Comparison of ENCODE assay signal across 10 mouse cellular contexts in the genomic region with DNA sequence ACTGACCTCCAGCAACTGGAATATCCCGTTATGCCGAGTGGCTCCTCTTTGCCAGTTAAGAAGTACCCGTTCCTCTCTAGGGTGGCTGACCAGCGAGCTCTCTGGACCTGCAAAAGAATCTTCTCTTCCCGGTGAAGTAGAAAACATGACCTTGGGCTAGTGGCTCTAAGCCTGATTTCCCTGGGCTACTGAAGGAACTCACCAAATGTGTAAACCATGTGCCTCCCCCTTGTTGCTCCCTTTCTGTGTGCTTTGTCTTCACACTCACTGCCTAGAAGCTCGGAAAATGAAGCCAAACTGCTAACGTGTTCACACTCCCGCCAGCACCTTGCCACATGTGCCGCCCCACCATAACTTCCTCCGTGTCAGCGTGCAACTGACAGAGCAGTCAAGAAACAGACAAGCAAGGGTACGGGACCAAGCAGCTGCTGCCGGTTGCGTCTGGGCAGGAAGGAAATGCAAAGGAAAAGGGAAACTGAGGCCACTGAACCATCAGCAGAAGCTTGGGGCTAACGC. TPM values are rescaled to one million over a fixed set of nuclear protein-coding genes. Genes with fewer than 3 reads are reported as not detected.
DNase-seq lines count a peak whose midpoint lies in the region; ATAC-seq and TF ChIP-seq lines count a peak whose summit lies in the region.
"Had no signal": no experiment of that assay in that cellular context is flagged by ENCODE, and none has a peak within 500 bp of the region (broad histone marks: within the 10 kb centered on the region; RNA-seq: fewer than 3 reads in every experiment).

No protein-coding gene starts in this region.

- no peak for DNase-seq in forebrain, embryonic 14.5 days (ENCODE audit: low spot score)
- DNase-seq in midbrain, embryonic 10.5 days (ENCODE audit: low spot score) = no peak
- peak; percentile 7 for DNase-seq in induced T-regulatory cell, adult 2 months (ENCODE audit: low read depth)
- peak; percentile 14 for DNase-seq in splenic B cell, adult 2 months (ENCODE audit: low read depth, low spot score)
- DNase-seq in retina, embryonic 14.5 days (ENCODE audit: low spot score) = no peak

- WGBS in forebrain, embryonic 15.5 days = 66% methylated on average over 15 of the region's 15 CpGs
- WGBS in forebrain, embryonic 14.5 days = 65% methylated on average over 15 of the region's 15 CpGs
- WGBS in midbrain, embryonic 13.5 days = 73% methylated on average over 15 of the region's 15 CpGs
- WGBS in midbrain, embryonic 10.5 days = 68% methylated on average over 15 of the region's 15 CpGs
- WGBS in intestine, postnatal 0 days = 66% methylated on average over 15 of the region's 15 CpGs

- H3K4me2 ChIP-seq in forebrain, embryonic 15.5 days (replicated peaks) = no peak overlapping the region
- no peak overlapping the region for H3K4me2 ChIP-seq in forebrain, embryonic 14.5 days (ENCODE audit: low read length)
- no peak overlapping the region for H3K4me2 ChIP-seq in midbrain, embryonic 13.5 days (replicated peaks)
- no peak overlapping the region for H3K4me2 ChIP-seq in intestine, postnatal 0 days (replicated peaks; ENCODE audit: low read depth)
- H3K4me2 ChIP-seq: heart, embryonic 15.5 days had no signal

- H3K27ac ChIP-seq in forebrain, embryonic 15.5 days (replicated peaks) = no peak overlapping the region
- no peak overlapping the region for H3K27ac ChIP-seq in forebrain, embryonic 14.5 days (ENCODE audit: low read depth, low read length)
- no peak overlapping the region for H3K27ac ChIP-seq in midbrain, embryonic 13.5 days
- no peak overlapping the region for H3K27ac ChIP-seq in midbrain, embryonic 10.5 days (replicated peaks)
- H3K27ac ChIP-seq in intestine, postnatal 0 days (ENCODE audit: low read depth, low read length) = no peak overlapping the region
- H3K27ac ChIP-seq: heart, embryonic 15.5 days; layer of hippocampus, adult 2 months had no signal

- no peak overlapping the region for H3K4me3 ChIP-seq in forebrain, embryonic 15.5 days
- H3K4me3 ChIP-seq in forebrain, embryonic 14.5 days (ENCODE audit: low read depth, low read length) = no peak overlapping the region
- H3K4me3 ChIP-seq in midbrain, embryonic 13.5 days (replicated peaks) = no peak overlapping the region
- H3K4me3 ChIP-seq in midbrain, embryonic 10.5 days = no peak overlapping the region
- H3K4me3 ChIP-seq in intestine, postnatal 0 days (ENCODE audit: low read depth, low read length) = no peak overlapping the region
- H3K4me3 ChIP-seq: heart, embryonic 15.5 days; layer of hippocampus, adult 2 months had no signal

- ATAC-seq in forebrain, embryonic 15.5 days (replicated peaks) = peak; percentile 59
- ATAC-seq in forebrain, embryonic 14.5 days = no peak
- ATAC-seq in midbrain, embryonic 13.5 days = peak; percentile 18; the same call in 1 of the 2 replicates
- ATAC-seq in intestine, postnatal 0 days = no peak

- H3K9me3 ChIP-seq in forebrain, embryonic 15.5 days = no peaks in the 10 kb centered on the region
- H3K9me3 ChIP-seq in forebrain, embryonic 14.5 days (replicated peaks; ENCODE audit: control insufficient read depth, low read length) = no peaks in the 10 kb centered on the region
- no peaks in the 10 kb centered on the region for H3K9me3 ChIP-seq in midbrain, embryonic 13.5 days
- no peaks in the 10 kb centered on the region for H3K9me3 ChIP-seq in midbrain, embryonic 10.5 days (replicated peaks)
- no peaks in the 10 kb centered on the region for H3K9me3 ChIP-seq in intestine, postnatal 0 days (ENCODE audit: control insufficient read depth)
- H3K9me3 ChIP-seq: heart, embryonic 15.5 days had no signal

- no peak for TF ChIP-seq CTCF in intestine, postnatal 0 days (IDR thresholded peaks at IDR 0.05; ENCODE audit: low read depth)

- H3K4me1 ChIP-seq in forebrain, embryonic 15.5 days = no peaks in the 10 kb centered on the region
- H3K4me1 ChIP-seq in forebrain, embryonic 14.5 days (ENCODE audit: control insufficient read depth, insufficient read depth, low read length) = no peaks in the 10 kb centered on the region
- H3K4me1 ChIP-seq in midbrain, embryonic 13.5 days (replicated peaks) = peaks cover 3% of the 10 kb centered on the region; the same call in 1 of the 2 replicates
- no peaks in the 10 kb centered on the region for H3K4me1 ChIP-seq in midbrain, embryonic 10.5 days
- H3K4me1 ChIP-seq in intestine, postnatal 0 days (replicated peaks; ENCODE audit: control insufficient read depth, insufficient read depth, low read length) = no peaks in the 10 kb centered on the region
- H3K4me1 ChIP-seq: heart, embryonic 15.5 days had no signal

- H3K9ac ChIP-seq in forebrain, embryonic 15.5 days (replicated peaks) = no peak overlapping the region
- H3K9ac ChIP-seq in forebrain, embryonic 14.5 days (ENCODE audit: low read length) = no peak overlapping the region
- H3K9ac ChIP-seq in midbrain, embryonic 13.5 days (replicated peaks) = no peak overlapping the region
- no peak overlapping the region for H3K9ac ChIP-seq in intestine, postnatal 0 days (ENCODE audit: low read depth, low read length)
- H3K9ac ChIP-seq: heart, embryonic 15.5 days had no signal

- no peaks in the 10 kb centered on the region for H3K36me3 ChIP-seq in forebrain, embryonic 15.5 days
- no peaks in the 10 kb centered on the region for H3K36me3 ChIP-seq in forebrain, embryonic 14.5 days (ENCODE audit: control insufficient read depth, insufficient read depth, low read length)
- no peaks in the 10 kb centered on the region for H3K36me3 ChIP-seq in midbrain, embryonic 13.5 days
- H3K36me3 ChIP-seq in midbrain, embryonic 10.5 days = no peaks in the 10 kb centered on the region
- H3K36me3 ChIP-seq in splenic B cell, adult 2 months (ENCODE audit: control insufficient read depth, insufficient read depth, low read length, poor library complexity, severe bottlenecking) = no peaks in the 10 kb centered on the region
- no peaks in the 10 kb centered on the region for H3K36me3 ChIP-seq in intestine, postnatal 0 days (ENCODE audit: control insufficient read depth, insufficient read depth)
- H3K36me3 ChIP-seq: heart, embryonic 15.5 days had no signal

- H3K27me3 ChIP-seq in forebrain, embryonic 15.5 days = no peaks in the 10 kb centered on the region
- no peaks in the 10 kb centered on the region for H3K27me3 ChIP-seq in forebrain, embryonic 14.5 days (replicated peaks; ENCODE audit: control insufficient read depth, insufficient read depth, low read length)
- H3K27me3 ChIP-seq in midbrain, embryonic 13.5 days = no peaks in the 10 kb centered on the region
- no peaks in the 10 kb centered on the region for H3K27me3 ChIP-seq in midbrain, embryonic 10.5 days (ENCODE audit: low read depth, poor library complexity, severe bottlenecking)
- no peaks in the 10 kb centered on the region for H3K27me3 ChIP-seq in splenic B cell, adult 2 months (ENCODE audit: control insufficient read depth, insufficient read depth, low read length, poor library complexity, severe bottlenecking)
- H3K27me3 ChIP-seq in intestine, postnatal 0 days (replicated peaks; ENCODE audit: control insufficient read depth, insufficient read depth, low read length) = no peaks in the 10 kb centered on the region

RNA-seq across cellular contexts. Expression of a gene that starts 47.9 kb away (rescaled TPM):
- polyA plus RNA-seq in forebrain, embryonic 15.5 days (2015; fragmentation: Nextera tagmentation; extraction: Ambion mirVana) = 6.4 and 6.5 TPM in 2 replicates
- 6.8 and 7.2 TPM in 2 replicates for polyA plus RNA-seq in forebrain, embryonic 14.5 days (2014; fragmentation: Nextera tagmentation; extraction: Ambion mirVana)
- polyA plus RNA-seq in midbrain, embryonic 13.5 days (2015; fragmentation: Nextera tagmentation; extraction: Ambion mirVana) = 7.8 and 9.4 TPM in 2 replicates
- 7.5 and 8.2 TPM in 2 replicates for polyA plus RNA-seq in midbrain, embryonic 10.5 days (2016; fragmentation: Nextera tagmentation; extraction: Ambion mirVana)
- polyA plus RNA-seq in intestine, postnatal 0 days (2015; fragmentation: Nextera tagmentation; extraction: Ambion mirVana) = 2.8 and 3.1 TPM in 2 replicates

Comparison
In these comparisons a context has a peak if more than half of its experiments do, and no peak if none do; other contexts are left out.
1. ATAC-seq: peak in forebrain, embryonic 15.5 days (single experiment) and midbrain, embryonic 13.5 days (single experiment); none in forebrain, embryonic 14.5 days (single experiment) and intestine, postnatal 0 days (single experiment).
2. DNase-seq: peak in induced T-regulatory cell, adult 2 months (single experiment) and splenic B cell, adult 2 months (single experiment); none in forebrain, embryonic 14.5 days (single experiment), midbrain, embryonic 10.5 days (single experiment) and retina, embryonic 14.5 days (single experiment).